Mouse (Mus musculus) bone marrow, adult 2 months (tissue): ENCODE measurements at regions not wholly inside any gene's neighbourhood (a gene's known extent, or its start where the extent isn't known, plus 50 kb on each side); places are given as distances from the start of the nearest gene placed in this dataset.

Experiments
- CTCF ChIP-seq: fragments of 200-500 bp; IDR thresholded peaks from 2 replicates; pipeline ENCODE4 v1.5.1; 2011; ENCODE audit warnings: low read length, control low read depth; ENCODE audit not compliant: control insufficient read depth, insufficient read depth
- POLR2A ChIP-seq: fragments of 200-500 bp; IDR thresholded peaks from 2 replicates; pipeline ENCODE4 v1.6.1; 2011; ENCODE audit warnings: low read depth, mild to moderate bottlenecking, control low read depth, low read length, borderline replicate concordance; ENCODE audit not compliant: control insufficient read depth

GRCm38 (mm10) chr2:75072021-75072420, 246.4 kb downstream of the Mtx2 start:
- TF ChIP-seq POLR2A (no peak), CTCF (no peak)
